Mouse (Mus musculus): ENCODE results near the gene P2rx1. TPM values are rescaled to one million over a fixed set of nuclear protein-coding genes. Genes with fewer than 3 reads are reported as not detected.

P2rx1 gene
- total RNA-seq (2021): under 1 TPM; 0.26 to 0.47 TPM
- long read RNA-seq, experiment 1, partial matches to known transcripts: 0 of 2 reads
- long read RNA-seq, experiment 1, other reads (novel, unspliced or antisense): 1 of 2 reads
- long read RNA-seq, experiment 2: 0 reads

DNA sequence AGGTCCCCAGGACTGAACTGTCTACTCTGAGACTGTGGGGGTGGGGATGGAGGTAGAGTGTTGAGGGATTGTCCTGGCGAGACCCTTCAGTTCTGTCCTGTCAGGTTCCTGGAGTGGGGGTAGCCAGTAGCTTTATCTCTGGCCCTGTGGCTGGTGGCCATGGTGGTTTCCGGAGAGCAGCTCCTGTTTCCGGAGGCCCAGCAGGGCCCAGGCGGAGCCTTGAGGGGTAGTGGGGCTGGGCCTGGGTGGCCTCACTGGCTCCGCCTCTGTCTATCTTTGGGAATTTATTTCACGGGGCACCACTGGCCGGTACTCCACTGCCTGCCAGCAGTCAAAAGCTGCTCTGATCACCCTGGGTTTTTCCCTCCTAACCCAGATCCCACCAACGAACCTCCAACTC is at the start of gene P2rx1:
P2rx1 (plus strand) TSS at position 333 of the 400 bp plus-strand sequence.
- DNase-seq (ENCODE audit: low spot score in 2 of 2): no peak

DNA sequence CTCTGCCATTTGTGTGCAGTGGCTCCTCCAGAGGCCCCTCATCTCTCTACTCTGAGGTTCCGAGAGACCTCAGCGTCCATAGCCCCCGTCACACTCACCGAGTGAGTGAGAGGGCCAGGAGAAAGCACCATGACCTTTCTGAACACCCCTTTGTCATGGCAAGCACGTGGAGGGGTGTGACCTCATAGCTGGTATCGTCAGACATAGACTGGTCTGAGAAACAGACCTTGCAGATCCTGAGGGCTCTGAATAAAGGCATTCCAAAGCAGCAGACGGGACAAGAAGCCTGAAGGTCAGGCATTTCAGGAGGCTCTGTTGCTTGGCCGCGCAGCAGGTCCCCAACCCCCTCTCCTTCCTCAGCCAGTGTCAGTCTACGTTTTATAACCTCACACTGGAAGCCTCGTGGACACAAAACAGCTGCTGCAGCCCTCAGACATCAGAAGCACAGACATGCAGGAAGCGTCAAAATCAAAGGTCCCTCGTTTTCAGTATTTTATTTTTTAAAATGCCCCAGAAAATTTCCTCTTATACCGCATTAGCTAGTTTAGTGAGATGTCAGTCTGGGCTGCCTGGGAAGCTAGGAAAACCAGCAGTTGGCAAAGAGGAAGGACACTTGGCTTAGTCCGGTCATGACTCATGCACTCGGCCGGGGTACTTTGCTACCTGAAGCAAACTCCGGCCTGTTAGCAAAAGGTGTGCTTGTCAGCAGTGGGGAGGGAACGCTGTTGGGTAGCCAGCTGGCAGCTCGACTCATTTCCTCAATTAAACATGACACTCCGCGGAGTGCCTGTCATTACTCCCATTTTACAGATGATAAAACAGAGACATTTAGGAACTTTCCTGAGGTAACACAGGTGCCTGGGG is 47.5 kb upstream of the P2rx1 start:
- DNase-seq (ENCODE audit: low spot score in 2 of 2): no peak

DNA sequence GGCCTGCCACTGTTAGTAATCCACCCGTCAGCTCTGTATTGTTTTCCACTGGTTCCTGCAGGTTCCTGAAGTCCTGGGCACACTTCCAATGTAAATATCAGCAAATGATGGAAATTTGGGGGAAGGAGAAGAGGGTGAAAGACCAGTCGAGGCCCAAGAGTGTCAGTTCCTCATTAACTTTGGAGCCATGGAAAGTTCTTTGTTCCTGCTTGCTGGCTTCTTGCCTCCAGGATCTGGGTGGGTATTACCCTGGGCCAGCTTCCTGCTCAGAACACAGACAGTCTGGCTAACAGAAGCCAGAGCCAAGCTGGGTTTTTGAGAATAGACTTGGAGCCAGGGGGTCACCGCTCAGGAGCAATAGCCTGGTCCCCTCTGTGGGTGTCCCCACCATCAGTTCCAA is 46.7 kb upstream of the P2rx1 start:
- DNase-seq (ENCODE audit: low spot score in 2 of 2): no peak

DNA sequence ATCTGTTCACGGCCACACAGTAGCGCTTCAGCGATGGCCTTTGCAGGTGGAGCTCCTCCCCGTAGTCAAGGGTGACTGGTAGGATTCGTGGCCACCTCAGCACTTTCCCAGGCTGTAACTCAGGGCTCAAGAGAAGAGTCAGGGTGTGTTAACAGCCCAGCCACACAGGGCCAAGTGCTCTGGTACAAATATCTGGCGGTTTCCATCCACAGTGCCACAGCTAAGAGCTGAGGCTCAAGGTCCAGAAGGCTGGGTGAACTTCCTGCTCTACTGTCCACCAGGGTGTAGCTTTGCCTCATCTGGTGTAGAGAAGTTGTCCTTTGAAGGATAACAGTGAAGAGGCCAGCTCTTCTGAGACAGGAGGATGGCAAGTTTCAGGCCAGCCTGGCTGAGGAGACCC is 46.2 kb upstream of the P2rx1 start:
- DNase-seq (ENCODE audit: low spot score in 2 of 2): no peak

DNA sequence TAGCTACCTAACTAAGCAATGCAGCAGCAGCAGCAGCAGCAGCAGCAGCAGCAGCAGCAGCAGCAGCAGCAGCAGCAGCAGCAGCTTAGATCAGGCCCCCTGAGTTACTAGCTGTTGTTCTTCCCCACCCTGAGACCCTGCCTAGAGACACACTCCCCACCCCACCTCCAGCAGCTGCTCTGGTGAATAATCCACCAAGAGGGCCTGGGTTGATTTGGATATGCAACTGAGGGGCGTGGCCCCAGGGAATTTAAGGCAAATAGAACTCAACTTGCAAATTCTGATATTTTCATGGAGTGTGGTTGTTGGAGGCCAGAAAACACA is 45.8 kb upstream of the P2rx1 start:
- DNase-seq (ENCODE audit: low spot score in 2 of 2): no peak

DNA sequence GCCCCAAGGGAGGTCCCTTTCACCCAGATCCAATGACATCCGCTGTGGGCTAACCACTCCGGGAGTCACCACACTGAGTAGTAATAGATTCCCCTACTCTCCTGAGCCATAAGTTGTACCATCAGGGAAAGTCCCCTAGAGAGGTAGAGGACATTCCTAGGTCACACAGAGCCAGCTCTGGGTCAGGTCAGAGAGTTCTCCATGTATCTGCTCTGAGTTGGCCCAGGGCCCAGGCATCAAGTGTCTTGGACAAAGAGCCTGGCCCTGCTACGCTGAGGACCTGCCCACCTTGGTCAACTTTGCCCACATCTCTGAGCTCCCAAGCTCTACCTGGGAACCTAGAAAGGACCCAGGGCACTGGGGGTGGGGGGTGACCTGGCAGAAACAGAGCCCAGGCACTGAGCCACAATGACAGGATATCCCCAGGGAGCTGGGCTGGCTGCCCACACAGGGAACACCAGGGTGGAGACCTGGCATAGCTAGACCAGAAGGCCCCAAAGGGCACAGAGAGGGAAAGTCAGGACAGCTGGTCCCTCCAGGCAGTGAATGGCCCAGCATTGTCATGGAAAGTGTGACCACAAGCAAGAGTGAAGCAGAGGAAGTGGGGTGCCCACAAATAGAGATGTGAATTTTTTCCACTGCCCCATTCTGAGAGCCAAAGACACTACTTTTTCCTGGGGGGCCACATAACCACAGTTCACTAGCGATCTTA is 45.3 kb upstream of the P2rx1 start:
- no peak for DNase-seq (ENCODE audit: low spot score in 2 of 2)

GRCm38 (mm10) chr11:72954216-72954615 is 44.7 kb upstream of the P2rx1 start:
- DNase-seq (ENCODE audit: low spot score in 2 of 2): no peak

GRCm38 (mm10) chr11:72955339-72955974 is 43.4 kb upstream of the P2rx1 start:
- DNase-seq (ENCODE audit: low spot score in 2 of 2): no peak

DNA sequence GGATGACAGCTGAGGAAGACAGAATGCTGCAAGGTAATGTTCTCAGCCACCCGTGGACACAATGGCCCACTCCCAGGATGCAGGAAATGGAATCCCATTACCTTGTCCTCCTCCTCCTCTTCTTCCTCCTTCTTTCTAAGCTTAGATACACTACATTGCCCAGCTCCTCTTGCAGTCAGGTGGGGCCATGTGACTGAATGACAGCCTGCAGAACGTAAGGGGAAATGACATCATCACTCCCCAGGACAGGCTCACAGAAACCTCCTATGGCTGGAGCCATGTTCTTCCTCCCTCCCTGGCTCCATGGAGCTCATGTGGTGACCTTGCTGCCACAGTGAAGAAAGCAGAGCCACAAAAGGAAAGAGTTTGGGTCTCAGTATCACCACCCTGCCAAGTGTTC is 41.6 kb upstream of the P2rx1 start:
- DNase-seq (ENCODE audit: low spot score in 2 of 2): no peak

GRCm38 (mm10) chr11:72959924-72960679 is 38.8 kb upstream of the P2rx1 start:
- no peak for DNase-seq (ENCODE audit: low spot score in 2 of 2)

DNA sequence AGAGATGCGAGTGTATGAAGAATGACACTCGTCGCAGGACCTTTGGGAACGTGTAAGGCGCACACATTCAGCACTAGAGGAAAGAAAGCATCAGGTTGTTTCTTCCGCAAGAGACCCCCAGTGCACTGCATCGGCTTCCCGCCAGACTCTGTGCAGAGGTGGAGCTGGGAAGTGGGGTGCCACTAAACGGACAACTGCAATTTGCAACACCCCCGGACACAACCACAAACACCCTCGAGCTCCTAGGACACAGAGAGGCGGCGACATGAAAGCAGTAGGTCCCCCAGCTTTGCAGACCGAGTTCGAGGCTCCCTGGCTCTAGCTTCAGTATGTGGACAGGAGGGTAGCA is 38.2 kb upstream of the P2rx1 start:
- no peak for DNase-seq (ENCODE audit: low spot score in 2 of 2)

DNA sequence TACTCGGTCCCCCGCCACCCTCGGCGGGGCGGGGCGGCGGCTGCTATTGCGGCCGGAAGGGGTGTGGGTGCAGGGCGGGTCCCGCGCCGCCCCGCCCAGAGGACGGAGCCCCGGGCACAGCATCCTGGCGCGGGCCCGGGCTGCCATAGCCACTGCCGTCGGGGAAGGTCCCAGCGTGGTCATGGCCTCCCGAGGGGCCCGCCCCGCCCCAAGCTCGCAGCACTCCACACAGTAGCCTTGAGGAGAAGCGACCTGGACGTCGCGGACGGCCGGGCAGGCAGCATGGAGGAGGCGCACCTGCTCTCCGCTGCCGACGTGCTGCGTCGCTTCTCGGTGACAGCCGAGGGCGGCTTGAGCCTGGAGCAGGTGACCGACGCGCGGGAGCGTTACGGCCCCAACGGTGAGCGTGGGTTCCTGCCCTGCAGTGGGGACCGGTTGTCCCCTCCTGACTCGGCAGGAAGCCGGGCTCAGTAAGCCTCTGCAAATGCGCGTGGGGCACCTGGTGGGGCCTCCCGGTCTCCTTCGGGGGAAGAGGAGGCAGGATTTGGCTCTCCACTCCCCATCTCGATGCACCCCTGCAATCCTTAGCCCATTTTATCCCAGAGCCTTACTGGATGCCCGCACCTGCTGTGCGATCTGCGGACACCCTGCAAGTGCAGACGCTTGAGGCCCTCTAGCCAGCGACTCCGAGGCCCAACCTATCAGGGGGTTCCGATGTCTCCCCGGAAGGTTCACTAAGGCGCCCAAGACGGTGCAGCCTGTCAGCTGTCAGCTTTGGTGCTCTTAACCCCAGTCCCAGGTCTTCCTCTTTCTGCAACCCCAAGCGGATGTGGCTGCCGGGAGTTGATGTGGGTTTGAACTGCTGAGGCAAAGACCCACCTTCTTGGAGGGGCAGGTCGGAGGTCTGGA is 37.6 kb upstream of the P2rx1 start, which contains the start of gene Atp2a3:
Atp2a3 (plus strand) TSS at position 98 of the 909 bp plus-strand sequence.
- DNase-seq (ENCODE audit: low spot score in 2 of 2): no peak

- DNase-seq (ENCODE audit: low spot score in 2 of 2): no peak
Measured at GRCm38 (mm10) chr11:72962378-72962777, 36.5 kb upstream of the P2rx1 start.

DNA sequence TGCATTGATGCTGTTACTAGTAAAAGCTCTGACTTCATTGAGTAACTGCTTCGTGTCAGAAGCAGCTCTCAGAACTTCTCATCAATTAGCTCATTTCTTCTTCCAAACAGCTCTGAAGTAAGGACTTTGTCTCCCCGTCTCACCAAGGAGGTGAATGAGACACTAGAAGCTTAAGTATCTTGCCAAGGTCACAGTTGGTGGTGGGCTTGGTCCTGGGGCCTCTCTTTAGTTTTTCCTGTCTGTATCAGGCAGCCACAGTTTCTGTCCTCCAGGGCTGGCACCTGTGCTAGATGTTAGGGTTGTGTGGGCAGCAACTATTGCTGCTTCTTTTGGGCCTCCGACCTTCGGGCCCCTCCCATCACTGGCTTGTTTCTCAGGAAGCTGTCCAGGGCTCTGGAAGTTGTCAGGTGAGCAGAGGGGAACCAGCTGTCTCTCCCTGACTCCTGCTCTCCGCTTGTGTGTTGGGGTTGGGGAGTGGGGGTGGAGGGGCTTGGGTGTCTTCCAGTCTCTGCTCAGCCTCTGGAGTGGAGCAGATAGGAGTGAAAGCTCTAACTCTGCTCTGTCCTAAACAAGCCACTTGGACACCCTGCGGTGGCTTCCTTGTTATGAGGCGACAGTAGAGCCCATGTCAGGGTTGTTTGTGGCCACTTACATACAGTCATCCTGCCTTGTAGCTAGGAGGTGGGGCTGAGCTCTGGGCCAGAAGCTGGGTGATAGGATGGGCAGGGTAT is 35.7 kb upstream of the P2rx1 start:
- no peak for DNase-seq (ENCODE audit: low spot score in 2 of 2)

- DNase-seq (ENCODE audit: low spot score in 2 of 2): no peak
Measured at GRCm38 (mm10) chr11:72963789-72964294, 35.1 kb upstream of the P2rx1 start.

GRCm38 (mm10) chr11:72974995-72975503 is 23.9 kb upstream of the P2rx1 start:
- no peak for DNase-seq (ENCODE audit: low spot score in 2 of 2)

DNA sequence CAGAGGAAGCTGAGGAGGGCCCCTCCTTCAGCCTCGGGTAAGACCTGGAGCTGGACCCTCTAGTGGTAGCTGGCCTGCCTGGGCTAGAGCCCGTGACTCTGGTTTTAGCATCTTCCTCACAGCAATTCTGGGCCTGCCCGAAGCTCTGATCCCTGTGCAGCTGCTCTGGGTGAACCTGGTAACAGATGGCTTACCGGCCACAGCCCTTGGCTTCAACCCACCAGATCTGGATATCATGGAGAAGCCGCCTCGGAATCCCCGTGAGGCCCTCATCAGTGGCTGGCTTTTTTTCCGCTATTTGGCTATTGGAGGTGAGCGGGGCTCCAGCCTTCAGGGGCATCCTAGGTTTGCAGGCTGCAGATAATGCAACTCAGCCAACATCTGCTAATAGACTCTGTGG is 16.4 kb upstream of the P2rx1 start:
- DNase-seq (ENCODE audit: low spot score in 2 of 2): no peak

- no peak for DNase-seq (ENCODE audit: low spot score in 2 of 2)
Measured at GRCm38 (mm10) chr11:72983283-72983682, 15.6 kb upstream of the P2rx1 start.

DNA sequence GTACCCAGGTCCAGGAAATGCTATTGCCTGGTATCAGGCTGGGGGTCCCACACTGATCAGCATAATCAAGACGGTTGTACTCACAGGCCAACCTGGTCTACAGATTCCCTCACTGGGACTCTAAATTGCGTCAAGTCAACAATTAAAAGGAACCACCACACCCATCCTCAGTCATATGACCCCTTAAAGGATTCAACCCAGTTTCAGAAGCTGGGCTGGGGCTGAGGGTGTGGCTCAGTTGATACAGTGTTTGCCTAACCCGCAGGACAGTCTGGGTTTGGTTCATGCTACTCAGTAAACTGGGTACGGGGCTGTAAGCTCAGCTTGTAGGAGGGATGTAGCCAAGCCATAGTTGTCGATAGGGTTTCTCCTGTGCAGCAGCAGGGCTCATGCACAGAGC is 12.2 kb upstream of the P2rx1 start:
- no peak for DNase-seq (ENCODE audit: low spot score in 2 of 2)
